ENCODE assay signal across 8 mouse cellular contexts in genomic region chr13:91093162-91093561, GRCm38 (mm10).
DNase-seq lines count a peak whose midpoint lies in the region; ATAC-seq lines count a peak whose summit lies in the region.

No protein-coding gene starts in this region.

- peaks cover 14% of the 10 kb centered on the region for H3K4me1 ChIP-seq in forebrain, embryonic 13.5 days
- H3K4me1 ChIP-seq in lung, embryonic 16.5 days (replicated peaks; ENCODE audit: control insufficient read depth, insufficient read depth, low read length) = peaks cover 7% of the 10 kb centered on the region

- WGBS in forebrain, embryonic 13.5 days = 21% methylated on average over 6 of the region's 6 CpGs
- 23% methylated on average over 6 of the region's 6 CpGs for WGBS in lung, embryonic 16.5 days

- no peaks in the 10 kb centered on the region for H3K36me3 ChIP-seq in forebrain, embryonic 13.5 days (ENCODE audit: poor library complexity, severe bottlenecking)
- H3K36me3 ChIP-seq in lung, embryonic 16.5 days (ENCODE audit: control insufficient read depth, insufficient read depth, low read length) = no peaks in the 10 kb centered on the region

- H3K9me3 ChIP-seq in forebrain, embryonic 13.5 days (replicated peaks) = no peaks in the 10 kb centered on the region
- H3K9me3 ChIP-seq in lung, embryonic 16.5 days (ENCODE audit: control insufficient read depth, low read length) = no peaks in the 10 kb centered on the region

- peak; percentile 85 for ATAC-seq in forebrain, embryonic 13.5 days
- ATAC-seq in lung, embryonic 16.5 days (ENCODE audit: low read depth) = peak; percentile 79

- no peak overlapping the region for H3K27ac ChIP-seq in forebrain, embryonic 13.5 days
- peak overlapping the region; percentile 59; the same call in 1 of the 2 replicates for H3K27ac ChIP-seq in lung, embryonic 16.5 days (ENCODE audit: low read length)

- no peaks in the 10 kb centered on the region for H3K27me3 ChIP-seq in forebrain, embryonic 13.5 days
- no peaks in the 10 kb centered on the region for H3K27me3 ChIP-seq in lung, embryonic 16.5 days (ENCODE audit: control insufficient read depth, insufficient read depth, low read depth, low read length)

- no peak overlapping the region for H3K4me3 ChIP-seq in forebrain, embryonic 13.5 days
- H3K4me3 ChIP-seq in lung, embryonic 16.5 days (ENCODE audit: low read length) = no peak overlapping the region

- DNase-seq in cerebellum, adult 11 months = peak; percentile 5
- no peak for DNase-seq in cerebellum, adult 11-12 months
- peak; percentile 64 for DNase-seq in 416B (ENCODE audit: low read depth)
- peak; percentile 30 for DNase-seq in c-Kit-positive CD71-negative TER-119-negative erythroid progenitor cells, embryonic 14.5 days (ENCODE audit: low read depth)
- DNase-seq in kidney, adult 18-20 months = peak; percentile 42
- peak; percentile 60 to 67 for DNase-seq in right cerebral cortex, postnatal 10 days (ENCODE audit: low spot score in 2 of 2)

- H3K9ac ChIP-seq in forebrain, embryonic 13.5 days = no peak overlapping the region
- no peak overlapping the region for H3K9ac ChIP-seq in lung, embryonic 16.5 days (ENCODE audit: low read length)

- H3K4me2 ChIP-seq in forebrain, embryonic 13.5 days = no peak overlapping the region
- H3K4me2 ChIP-seq in lung, embryonic 16.5 days (ENCODE audit: low read depth, low read length) = no peak overlapping the region
